Mouse (Mus musculus) hindbrain, postnatal 0 days (tissue): ENCODE measurements at regions not wholly inside any gene's neighbourhood (a gene's known extent, or its start where the extent isn't known, plus 50 kb on each side); places are given as distances from the start of the nearest gene placed in this dataset.

Experiments
- ATAC-seq: fragments of 200-750 bp; cut with Nextera tagmentation; 2 replicates; pipeline ENCODE4 v1.8.0; 2017; ENCODE audit warnings: mild to moderate bottlenecking, moderate TSS enrichment, moderate library complexity
- DNase-seq: peaks from one replicate; pipeline ENCODE4 v3.0.0-alpha.2; 2015; ENCODE audit warnings: low spot score
- H3K27ac ChIP-seq: fragments of 300-500 bp; sonication (generic); 2 replicates; pipeline ENCODE4 v1.5.1; 2014; ENCODE audit warnings: mild to moderate bottlenecking
- H3K27me3 ChIP-seq: fragments of 300-500 bp; sonication (generic); 2 replicates; pipeline ENCODE4 v1.6.1; 2014; ENCODE audit warnings: low read length, mixed read lengths; ENCODE audit not compliant: insufficient read depth
- H3K36me3 ChIP-seq: fragments of 300-500 bp; sonication (generic); 2 replicates; pipeline ENCODE4 v1.6.1; 2014; ENCODE audit warnings: low read length, mixed read lengths; ENCODE audit not compliant: insufficient read depth
- H3K4me1 ChIP-seq: fragments of 300-500 bp; sonication (generic); 2 replicates; pipeline ENCODE4 v1.6.1; 2014; ENCODE audit warnings: antibody characterized with exemption, low read length, mixed read lengths; ENCODE audit not compliant: insufficient read depth
- H3K4me2 ChIP-seq: fragments of 300-500 bp; sonication (generic); 2 replicates; pipeline ENCODE4 v1.6.1; 2014; ENCODE audit warnings: low read depth, mild to moderate bottlenecking, low read length, moderate library complexity, mixed read lengths
- H3K4me3 ChIP-seq: fragments of 300-500 bp; sonication (generic); 2 replicates; pipeline ENCODE4 v1.5.1; 2014; ENCODE audit warnings: low read length
- H3K9ac ChIP-seq: fragments of 300-500 bp; sonication (generic); replicated peaks from 2 replicates; pipeline ENCODE4 v1.6.1; 2014; ENCODE audit warnings: mild to moderate bottlenecking, low read length, moderate library complexity, mixed read lengths
- H3K9me3 ChIP-seq: fragments of 300-500 bp; sonication (generic); 2 replicates; pipeline ENCODE4 v1.6.1; 2016; ENCODE audit warnings: low read length, mixed read lengths
- CTCF ChIP-seq: IDR thresholded peaks from 2 replicates; pipeline ENCODE4 v1.5.1; 2016; ENCODE audit warnings: antibody characterized with exemption, control low read depth, low read depth
- WGBS: fragments of 180-500 bp; shearing (Covaris S2); extraction: QIAGEN DNeasy Blood & Tissue Kit; methylation state at CpG from one replicate; pipeline ENCODE4 v1.1.7; 2014; 5-methylcytosine and 5-hydroxymethylcytosine counted together

- Histone ChIP-seq H3K4me2 (no peak overlapping the region), H3K4me1 (no peaks in the 10 kb centered on the region), H3K27ac (no peak overlapping the region), H3K9ac (no peak overlapping the region), H3K27me3 (no peaks in the 10 kb centered on the region), H3K9me3 (no peaks in the 10 kb centered on the region), H3K36me3 (no peaks in the 10 kb centered on the region), H3K4me3 (no peak overlapping the region)
- ATAC-seq (no peak), DNase-seq (no peak)
- TF ChIP-seq CTCF: no peak
- 44% methylated on average over 15 of the region's 15 CpGs for WGBS
Measured at GRCm38 (mm10) chr13:44580156-44580736, 149.0 kb upstream of the Jarid2 start.

- H3K4me2 ChIP-seq: no peak overlapping the region
- no peak for ATAC-seq
- no peaks in the 10 kb centered on the region for H3K27me3 ChIP-seq
- DNase-seq: no peak
- H3K4me3 ChIP-seq: no peak overlapping the region
- TF ChIP-seq CTCF: no peak
- no peaks in the 10 kb centered on the region for H3K9me3 ChIP-seq
- H3K9ac ChIP-seq: no peak overlapping the region
- 35% methylated on average over 9 of the region's 9 CpGs for WGBS
- no peaks in the 10 kb centered on the region for H3K36me3 ChIP-seq
- H3K27ac ChIP-seq: no peak overlapping the region
- H3K4me1 ChIP-seq: no peaks in the 10 kb centered on the region
Measured at GRCm38 (mm10) chr13:44580767-44581166, 148.5 kb upstream of the Jarid2 start.

GRCm38 (mm10) chr13:44581947-44582766 is 147.1 kb upstream of the Jarid2 start:
- Histone ChIP-seq H3K27ac (no peak overlapping the region), H3K4me3 (no peak overlapping the region), H3K27me3 (no peaks in the 10 kb centered on the region), H3K36me3 (no peaks in the 10 kb centered on the region), H3K9me3 (no peaks in the 10 kb centered on the region), H3K9ac (no peak overlapping the region), H3K4me1 (no peaks in the 10 kb centered on the region), H3K4me2 (peak overlapping the region; percentile 37)
- DNase-seq (no peak), ATAC-seq (no peak)
- WGBS: 27% methylated on average over 23 of the region's 23 CpGs
- TF ChIP-seq CTCF: no peak

GRCm38 (mm10) chr13:44582767-44583085 is 146.5 kb upstream of the Jarid2 start:
- H3K4me1 ChIP-seq: no peaks in the 10 kb centered on the region
- TF ChIP-seq CTCF: no peak
- ATAC-seq: no peak
- no peak overlapping the region for H3K4me3 ChIP-seq
- no peak for DNase-seq
- H3K9ac ChIP-seq: no peak overlapping the region
- no peaks in the 10 kb centered on the region for H3K36me3 ChIP-seq
- no peak overlapping the region for H3K27ac ChIP-seq
- WGBS: 38% methylated on average over 2 of the region's 2 CpGs
- H3K4me2 ChIP-seq: 0 out of 2 replicates have a peak overlapping the region, but pooled peaks have one; percentile 37
- H3K27me3 ChIP-seq: no peaks in the 10 kb centered on the region
- H3K9me3 ChIP-seq: no peaks in the 10 kb centered on the region

- Histone ChIP-seq H3K9me3 (no peaks in the 10 kb centered on the region), H3K4me3 (no peak overlapping the region), H3K4me2 (no peak overlapping the region), H3K27me3 (no peaks in the 10 kb centered on the region), H3K9ac (no peak overlapping the region), H3K36me3 (no peaks in the 10 kb centered on the region), H3K27ac (no peak overlapping the region), H3K4me1 (no peaks in the 10 kb centered on the region)
- WGBS: 67% methylated on average over 5 of the region's 5 CpGs
- no peak for DNase-seq
- no peak for TF ChIP-seq CTCF
- no peak for ATAC-seq
Measured at GRCm38 (mm10) chr13:44583614-44584013, 145.7 kb upstream of the Jarid2 start.

- Histone ChIP-seq H3K27ac (no peak overlapping the region), H3K9me3 (no peaks in the 10 kb centered on the region), H3K4me2 (no peak overlapping the region), H3K36me3 (no peaks in the 10 kb centered on the region), H3K4me1 (no peaks in the 10 kb centered on the region), H3K4me3 (no peak overlapping the region), H3K27me3 (no peaks in the 10 kb centered on the region), H3K9ac (no peak overlapping the region)
- ATAC-seq (no peak), DNase-seq (no peak)
- 43% methylated on average over 8 of the region's 8 CpGs for WGBS
- no peak for TF ChIP-seq CTCF
Measured at GRCm38 (mm10) chr13:44584151-44584550, 145.1 kb upstream of the Jarid2 start.

- Histone ChIP-seq H3K4me1 (no peaks in the 10 kb centered on the region), H3K4me2 (no peak overlapping the region), H3K27ac (no peak overlapping the region), H3K9me3 (no peaks in the 10 kb centered on the region), H3K36me3 (no peaks in the 10 kb centered on the region), H3K4me3 (no peak overlapping the region), H3K27me3 (no peaks in the 10 kb centered on the region), H3K9ac (no peak overlapping the region)
- WGBS: 59% methylated on average over 4 of the region's 4 CpGs
- no peak for DNase-seq
- TF ChIP-seq CTCF: no peak
- no peak for ATAC-seq
Measured at GRCm38 (mm10) chr13:44584551-44584950, 144.7 kb upstream of the Jarid2 start.
